Mouse (Mus musculus) thymus, postnatal 10 days (tissue): ENCODE measurements around the gene Ndufaf4.
A peak's percentile ranks its signal among the peaks of the same experiment; 100 is the strongest.
"Not testable (repeated sequence)": the region's sequence is repeated elsewhere in the genome, so short reads cannot be mapped to it uniquely, and the experiment has no call there.

Experiments
- DNase-seq, 2 experiments: peaks; one replicate each; pipeline ENCODE4 v3.0.0; 2021; ENCODE audit warnings: low spot score in 2 of 2

Gene Ndufaf4

DNA sequence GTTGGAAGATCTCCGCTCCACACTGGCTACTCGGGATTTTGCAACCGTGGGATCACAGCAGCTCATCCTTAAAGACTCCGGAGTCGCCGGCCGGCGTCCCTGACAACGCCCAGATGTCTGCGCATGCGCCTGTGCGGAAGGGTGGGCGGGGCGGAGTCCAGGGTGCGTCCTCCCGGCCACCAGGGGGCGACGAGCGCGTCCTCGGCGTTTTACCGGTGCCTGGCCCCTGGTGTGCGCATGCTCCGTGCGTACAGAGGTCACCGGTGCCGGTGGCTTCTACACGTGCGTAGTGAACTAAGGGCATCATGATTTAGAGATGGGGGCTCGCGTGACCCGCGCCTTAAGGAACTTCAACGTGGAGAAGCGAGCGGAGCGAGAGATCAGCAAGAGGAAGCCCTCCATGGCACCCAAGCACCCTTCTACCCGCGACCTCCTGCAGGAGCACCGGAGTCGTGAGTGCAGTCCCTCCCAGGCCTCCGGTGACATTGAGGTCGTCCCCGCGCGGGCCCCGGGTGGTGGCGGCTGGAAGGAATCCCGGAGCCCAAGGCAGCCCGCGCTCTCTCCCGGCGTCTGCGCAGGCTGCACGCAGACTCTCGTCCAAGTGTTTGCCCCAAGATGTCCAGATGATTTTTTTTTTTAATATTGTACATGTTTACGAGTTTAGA lies at the start of gene Ndufaf4:
TSS of gene Ndufaf4 (plus strand) at position 233 of the 665 bp plus-strand sequence.
- DNase-seq, result peak; percentile 88 to 99

GRCm38 (mm10) chr4:24850401-24851325 lies 47.2 kb upstream of the Ndufaf4 start, which contains the start of gene Klhl32:
Gene Klhl32, minus strand, starts transcription at chr4:24851124.
- peak; percentile 53 to 68 for DNase-seq

DNA sequence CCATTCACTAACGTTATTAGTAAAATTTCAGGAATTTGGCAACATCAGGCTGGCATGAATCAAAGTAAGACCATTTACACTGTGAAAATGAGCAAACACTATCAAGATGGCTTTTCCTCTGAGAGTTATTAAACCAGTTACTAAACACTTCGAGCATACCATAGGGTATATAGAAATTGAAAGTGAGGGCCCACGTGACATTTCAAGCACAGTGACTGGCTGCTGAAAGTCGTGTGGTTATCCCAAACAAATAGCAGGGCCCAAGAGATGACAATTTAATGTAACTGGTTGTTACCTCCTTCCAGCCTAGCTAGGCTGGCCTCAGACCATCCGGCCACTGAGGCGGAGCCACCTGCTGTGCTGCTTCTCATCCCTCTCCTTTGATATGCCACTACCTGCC lies 32.2 kb upstream of the Ndufaf4 start:
- no peak for DNase-seq

- DNase-seq, result no peak
These were observed 28.7 kb upstream of the Ndufaf4 start for GRCm38 (mm10) chr4:24869230-24869629.

DNA sequence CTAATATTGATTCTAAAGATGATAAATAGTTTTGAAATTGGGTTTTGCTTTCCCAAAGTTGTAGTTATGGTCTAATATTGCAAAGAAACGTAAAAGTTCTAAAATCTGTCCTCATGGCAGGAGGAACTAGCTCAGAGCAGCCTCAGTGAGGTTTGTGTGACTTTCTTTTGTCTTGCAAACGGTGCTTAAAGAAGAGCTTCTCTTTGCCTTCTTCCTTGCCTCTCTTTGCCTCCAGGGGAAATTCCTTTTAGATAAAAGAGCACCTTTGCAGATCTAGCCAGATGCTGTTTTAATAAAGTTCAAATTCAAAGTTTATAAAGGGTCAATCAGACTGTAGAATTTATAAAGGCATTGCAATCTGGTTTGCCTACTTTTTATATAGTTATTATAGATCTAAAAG lies 8.5 kb upstream of the Ndufaf4 start:
- not testable (repeated sequence) for DNase-seq

GRCm38 (mm10) chr4:24892293-24892692 lies 5.6 kb upstream of the Ndufaf4 start:
- not testable (repeated sequence) for DNase-seq

GRCm38 (mm10) chr4:24894625-24895024 lies 3.3 kb upstream of the Ndufaf4 start:
- DNase-seq, result no peak

DNA sequence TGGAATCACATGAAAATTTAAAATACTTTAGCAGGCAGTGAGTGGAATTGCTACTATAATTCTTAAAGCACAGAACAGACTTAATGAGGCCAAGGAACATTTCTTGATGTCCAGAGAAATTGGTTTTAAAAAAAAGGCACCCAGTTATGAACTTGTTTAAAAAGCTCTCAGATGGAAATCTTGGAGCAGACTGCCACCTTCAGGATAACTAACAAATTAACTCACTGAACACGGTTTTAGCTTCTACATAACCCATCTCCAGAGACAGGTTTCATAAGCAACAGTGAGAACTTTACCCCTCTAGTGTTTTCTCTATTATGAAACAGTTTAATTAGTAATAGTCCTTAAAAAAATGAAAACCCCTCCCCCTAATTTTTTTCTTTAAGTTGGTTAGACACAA lies 1.1 kb upstream of the Ndufaf4 start:
- DNase-seq, result peak in 1 of 2 experiments; percentile 16

DNA sequence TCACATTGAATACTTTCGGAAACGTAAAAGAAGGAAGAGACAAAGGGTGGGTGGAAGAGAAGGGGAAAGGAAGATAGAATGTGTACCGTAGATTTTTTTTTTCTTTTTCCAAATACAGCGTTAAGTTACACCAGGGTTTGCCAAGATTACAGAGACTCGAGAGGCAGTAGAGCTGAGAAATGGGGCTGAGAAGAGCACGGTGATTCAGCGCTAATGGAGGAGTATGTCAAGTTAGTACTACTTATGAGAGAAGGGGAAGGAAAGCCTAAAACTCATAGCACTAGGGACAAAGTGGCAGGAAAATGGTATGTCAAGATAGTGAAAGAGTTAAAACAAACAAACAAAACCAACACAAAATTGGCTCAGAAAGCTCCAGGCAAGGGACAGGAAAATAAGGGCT lies 532 bp upstream of the Ndufaf4 start:
- no peak for DNase-seq

DNA sequence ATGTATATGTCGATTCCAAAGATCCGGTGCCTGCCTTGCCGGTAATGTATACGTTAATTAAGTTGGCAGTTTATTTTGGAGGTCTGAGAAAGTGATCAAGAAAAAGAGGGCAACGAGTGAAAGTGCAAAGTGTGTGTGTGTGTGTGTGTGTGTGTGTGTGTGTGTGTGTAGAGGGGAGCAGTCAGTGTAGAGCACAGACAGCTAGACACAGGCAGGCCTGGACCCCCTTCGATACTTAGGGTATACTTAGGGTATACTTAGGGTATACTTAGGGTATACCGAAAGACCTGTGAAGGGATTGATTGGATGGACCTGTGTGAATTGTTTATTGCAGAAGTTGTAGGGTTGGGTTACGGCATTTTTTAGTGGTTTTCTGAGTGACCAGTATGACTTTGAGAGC lies 753 bp downstream of the Ndufaf4 start:
- peak in 1 of 2 experiments; percentile 3 for DNase-seq

GRCm38 (mm10) chr4:24899146-24899545 lies 1.3 kb downstream of the Ndufaf4 start:
- DNase-seq, result no peak

DNA sequence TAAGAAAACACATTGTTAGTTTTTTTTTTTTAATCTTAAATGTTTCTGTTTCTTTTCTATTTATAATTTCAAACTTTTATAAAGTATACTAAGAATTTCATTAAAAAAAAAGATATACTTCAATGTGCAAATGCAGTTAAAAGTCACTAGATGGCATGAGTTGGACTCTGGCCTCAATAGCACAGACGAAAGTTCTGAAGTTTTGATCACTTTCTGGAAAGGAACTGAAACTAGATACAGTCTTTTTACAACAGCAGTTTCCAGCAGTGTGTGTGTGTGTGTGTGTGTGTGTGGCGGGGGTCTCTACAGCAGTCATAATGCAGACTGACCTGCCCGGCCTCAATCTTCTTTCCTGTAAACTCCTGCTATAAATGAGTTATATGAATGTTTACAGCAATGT lies 9.9 kb downstream of the Ndufaf4 start:
- no peak for DNase-seq

DNA sequence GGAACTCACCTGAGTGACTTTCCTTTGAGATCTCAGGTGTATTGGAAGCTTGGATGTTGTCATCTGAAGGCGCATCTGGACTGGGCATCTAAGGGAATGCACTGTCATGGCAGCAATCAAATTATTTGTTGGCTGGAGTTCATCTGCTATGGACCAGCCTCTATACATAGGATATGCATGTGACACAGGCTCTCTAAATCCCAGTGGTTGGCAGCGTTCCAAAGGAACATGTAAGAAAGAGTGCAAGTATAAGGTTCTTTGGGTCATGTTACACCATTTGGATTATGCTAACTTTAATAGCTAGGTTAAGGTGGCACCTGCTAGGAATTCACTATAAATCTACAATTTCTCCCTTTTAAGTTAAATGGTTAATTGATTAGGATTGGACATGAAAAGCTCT lies 17.7 kb downstream of the Ndufaf4 start:
- DNase-seq, result no peak

DNA sequence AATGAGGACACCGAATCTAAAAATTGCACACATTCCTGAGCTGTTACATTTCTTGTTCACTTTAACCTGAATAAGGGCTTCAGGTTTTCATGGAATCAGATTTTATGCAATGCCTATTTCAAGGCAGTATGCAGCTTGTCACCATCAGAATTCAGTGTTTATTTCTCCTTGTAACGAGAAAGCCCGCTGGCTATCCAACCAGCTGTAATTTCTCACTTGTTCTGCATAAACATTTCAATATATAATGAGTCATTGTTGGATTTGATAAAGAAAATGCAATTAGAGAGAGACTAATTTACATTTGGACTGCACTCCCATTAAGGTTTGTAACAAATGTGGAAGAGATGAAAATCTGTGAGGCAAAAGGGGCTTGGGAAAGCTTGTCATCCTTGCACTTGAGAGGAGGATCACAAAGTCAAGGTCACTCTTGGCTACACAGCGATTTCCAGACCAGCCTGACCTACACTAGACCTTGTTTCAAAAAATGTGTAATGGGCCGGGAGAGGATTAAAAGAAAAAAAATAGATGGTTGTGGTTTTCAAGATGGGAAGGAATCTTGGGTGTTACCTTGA lies 22.2 kb downstream of the Ndufaf4 start:
- DNase-seq, result no peak

DNA sequence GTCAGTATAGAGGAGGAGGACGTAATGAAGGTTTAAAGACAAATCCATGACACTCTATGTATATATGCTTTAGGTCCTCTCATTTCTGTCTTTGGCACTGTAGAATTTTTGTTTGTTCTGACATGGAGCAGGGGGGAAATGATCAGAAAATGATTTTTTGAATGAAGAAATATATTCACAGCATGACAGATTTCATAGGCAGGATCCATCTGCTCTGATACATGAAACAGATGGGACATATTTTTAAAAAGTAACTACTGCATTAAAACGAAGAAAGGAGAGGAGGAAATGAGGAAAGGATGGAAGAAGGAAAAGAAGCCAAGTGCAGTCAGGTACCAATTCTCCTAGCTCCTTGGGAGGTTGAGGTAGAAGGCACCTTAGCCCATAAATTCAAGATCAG lies 26.8 kb downstream of the Ndufaf4 start:
- no peak for DNase-seq

GRCm38 (mm10) chr4:24928260-24928780 lies 30.4 kb downstream of the Ndufaf4 start:
- no peak for DNase-seq

- DNase-seq, result no peak
These were observed 31.0 kb downstream of the Ndufaf4 start for GRCm38 (mm10) chr4:24928926-24929325.

GRCm38 (mm10) chr4:24942728-24943424 lies 45.0 kb downstream of the Ndufaf4 start:
- DNase-seq, result no peak
